11 mouse cellular contexts compared by ENCODE assay signal in genomic region chr2:142362888-142363287, GRCm38 (mm10).
DNase-seq lines count a peak whose midpoint lies in the region; ATAC-seq lines count a peak whose summit lies in the region.
"Had no signal": no experiment of that assay in that cellular context is flagged by ENCODE, and none has a peak within 500 bp of the region (broad histone marks: within the 10 kb centered on the region; RNA-seq: fewer than 3 reads in every experiment).

No protein-coding gene starts in this region.

- peak; percentile 56 for DNase-seq in heart, adult 11 months
- no peak for DNase-seq in heart, adult 18-20 months
- DNase-seq in embryo, embryonic 10 days (ENCODE audit: low spot score) = peak; percentile 17
- peak; percentile 28 for DNase-seq in frontal cortex, postnatal 14 days (ENCODE audit: low spot score in 2 of 2)
- DNase-seq in liver, embryonic 11.5 days (ENCODE audit: low spot score) = no peak
- DNase-seq in urinary bladder, postnatal 10 days (ENCODE audit: low spot score) = no peak
- no peak for DNase-seq in thymus, postnatal 10 days (ENCODE audit: low spot score in 2 of 2)
- DNase-seq: kidney, adult 8-10 months; liver, embryonic 13.5 days had no signal

- no peaks in the 10 kb centered on the region for H3K36me3 ChIP-seq in midbrain, embryonic 13.5 days
- H3K36me3 ChIP-seq in liver, embryonic 11.5 days (ENCODE audit: control insufficient read depth, insufficient read depth, low read length) = no peaks in the 10 kb centered on the region
- H3K36me3 ChIP-seq: heart, embryonic 10.5 days; liver, embryonic 13.5 days had no signal

- no peaks in the 10 kb centered on the region for H3K9me3 ChIP-seq in midbrain, embryonic 13.5 days
- no peaks in the 10 kb centered on the region for H3K9me3 ChIP-seq in liver, embryonic 11.5 days (ENCODE audit: control insufficient read depth, low read length)
- H3K9me3 ChIP-seq: heart, embryonic 10.5 days; liver, embryonic 13.5 days had no signal

- H3K4me2 ChIP-seq in midbrain, embryonic 13.5 days (replicated peaks) = 0 out of 2 replicates have a peak overlapping the region, but pooled peaks have one; percentile 11
- H3K4me2 ChIP-seq in liver, embryonic 11.5 days = no peak overlapping the region
- H3K4me2 ChIP-seq: liver, embryonic 13.5 days had no signal

- no peak overlapping the region for H3K4me3 ChIP-seq in midbrain, embryonic 13.5 days (replicated peaks)
- no peak overlapping the region for H3K4me3 ChIP-seq in liver, embryonic 11.5 days (ENCODE audit: low read depth, low read length)
- H3K4me3 ChIP-seq: heart, embryonic 10.5 days; liver, embryonic 13.5 days had no signal

- H3K4me1 ChIP-seq in midbrain, embryonic 13.5 days (replicated peaks) = peaks cover 22% of the 10 kb centered on the region
- no peaks in the 10 kb centered on the region for H3K4me1 ChIP-seq in liver, embryonic 11.5 days (replicated peaks; ENCODE audit: control insufficient read depth, insufficient read depth, low read length)
- H3K4me1 ChIP-seq: heart, embryonic 10.5 days; liver, embryonic 13.5 days had no signal

- WGBS in midbrain, embryonic 13.5 days = under 1% methylated on average over 5 of the region's 5 CpGs
- 17% methylated on average over 5 of the region's 5 CpGs for whole genome bisulfite sequencing in liver, embryonic 11.5 days

- H3K27me3 ChIP-seq in midbrain, embryonic 13.5 days = no peaks in the 10 kb centered on the region
- H3K27me3 ChIP-seq in liver, embryonic 11.5 days (replicated peaks; ENCODE audit: control insufficient read depth, insufficient read depth, low read length) = no peaks in the 10 kb centered on the region
- H3K27me3 ChIP-seq: liver, embryonic 13.5 days had no signal

- H3K9ac ChIP-seq in midbrain, embryonic 13.5 days (replicated peaks) = no peak overlapping the region
- no peak overlapping the region for H3K9ac ChIP-seq in liver, embryonic 11.5 days (ENCODE audit: low read depth, low read length)
- H3K9ac ChIP-seq: liver, embryonic 13.5 days had no signal

- peak overlapping the region; percentile 37 for H3K27ac ChIP-seq in midbrain, embryonic 13.5 days
- H3K27ac ChIP-seq in liver, embryonic 11.5 days (ENCODE audit: low read depth, low read length) = no peak overlapping the region
- H3K27ac ChIP-seq: heart, embryonic 10.5 days; liver, embryonic 13.5 days had no signal

- peak; percentile 96 for ATAC-seq in midbrain, embryonic 13.5 days
- no peak for ATAC-seq in liver, embryonic 11.5 days (replicated peaks; ENCODE audit: low FRiP score)

Comparison
In these comparisons a context has a peak if more than half of its experiments do, and no peak if none do; other contexts are left out.
1. DNase-seq: peak in heart, adult 11 months (single experiment), embryo, embryonic 10 days (single experiment) and frontal cortex, postnatal 14 days (2 of 2); none in heart, adult 18-20 months (0 of 2), liver, embryonic 11.5 days (single experiment), urinary bladder, postnatal 10 days (single experiment) and thymus, postnatal 10 days (0 of 2).